Mouse (Mus musculus) heart, adult 2 months (tissue): ENCODE data around the gene Fgfr2. TPM values are rescaled to one million over a fixed set of nuclear protein-coding genes. Genes with fewer than 3 reads are reported as not detected.
A peak's percentile ranks its signal among the peaks of the same experiment; 100 is the strongest.

Source experiments
- DNase-seq, 2 experiments: peaks; one replicate each; pipeline ENCODE4 v3.0.0; 2021
- H3K27ac ChIP-seq: fragments of 200-600 bp; 2 replicates; pipeline ENCODE4 v1.8.1; 2022
- H3K27me3 ChIP-seq: fragments of 200-500 bp; 2 replicates; pipeline ENCODE4 v1.6.1; 2012; ENCODE audit warnings: mild to moderate bottlenecking, low read length, inconsistent platforms, mixed read lengths; ENCODE audit not compliant: control insufficient read depth, insufficient read depth
- H3K36me3 ChIP-seq: fragments of 200-500 bp; 2 replicates; pipeline ENCODE4 v1.6.1; 2012; ENCODE audit warnings: low read length, inconsistent platforms; ENCODE audit not compliant: control insufficient read depth, insufficient read depth
- H3K4me1 ChIP-seq: fragments of 200-500 bp; 2 replicates; pipeline ENCODE4 v1.6.1; 2011; ENCODE audit warnings: low read length; ENCODE audit not compliant: control insufficient read depth, insufficient read depth
- H3K4me3 ChIP-seq: fragments of 200-600 bp; 2 replicates; pipeline ENCODE4 v1.8.1; 2022
- H3K79me2 ChIP-seq: fragments of 200-500 bp; replicated peaks from 2 replicates; pipeline ENCODE4 v1.6.1; 2012; ENCODE audit warnings: mild to moderate bottlenecking, inconsistent platforms, low read length, moderate library complexity, mixed read lengths; ENCODE audit not compliant: control insufficient read depth, insufficient read depth
- H3K9ac ChIP-seq: fragments of 200-500 bp; 2 replicates; pipeline ENCODE4 v1.6.1; 2012; ENCODE audit warnings: low read depth, mild to moderate bottlenecking, control low read depth, inconsistent platforms, low read length, mixed read lengths
- CTCF ChIP-seq: fragments of 200-600 bp; IDR thresholded peaks from 2 replicates; pipeline ENCODE4 v1.8.1; 2022; ENCODE audit warnings: antibody characterized with exemption, mild to moderate bottlenecking, moderate library complexity
- EP300 ChIP-seq: fragments of 200-500 bp; IDR thresholded peaks from 2 replicates; pipeline ENCODE4 v1.6.1; 2011; ENCODE audit warnings: low read depth, low read length, control low read depth; ENCODE audit not compliant: insufficient read depth
- POLR2A ChIP-seq: fragments of 200-500 bp; IDR thresholded peaks from 2 replicates; pipeline ENCODE4 v1.6.1; 2011; ENCODE audit warnings: mild to moderate bottlenecking, low read depth, low read length, control low read depth; ENCODE audit not compliant: insufficient read depth
- WGBS: fragments of 180-500 bp; shearing (Covaris S2); methylation state at CpG from one replicate; pipeline ENCODE4 v1.1.7; 2018; 5-methylcytosine and 5-hydroxymethylcytosine counted together
- intact Hi-C: fragments of 180-260 bp; cut with DNase I; formaldehyde crosslinking; loops from one replicate; pipeline ENCODE4 v1.15.1; 2025
- polyA plus RNA-seq: library from polyadenylated mRNA; depleted of rRNA; stranded (reverse); fragments of >200 nt; gene quantifications from 2 replicates; pipeline ENCODE4 v1.2.3, GENCODE M21; 2012
- total RNA-seq, 2 experiments: library from RNA; stranded (reverse); gene quantifications; 2 replicates each; pipeline ENCODE4 v1.2.3; 2021

Fgfr2 gene
- total and polyA plus RNA-seq, 3 experiments: 1.1 to 2.0 (median 1.3) TPM

DNA sequence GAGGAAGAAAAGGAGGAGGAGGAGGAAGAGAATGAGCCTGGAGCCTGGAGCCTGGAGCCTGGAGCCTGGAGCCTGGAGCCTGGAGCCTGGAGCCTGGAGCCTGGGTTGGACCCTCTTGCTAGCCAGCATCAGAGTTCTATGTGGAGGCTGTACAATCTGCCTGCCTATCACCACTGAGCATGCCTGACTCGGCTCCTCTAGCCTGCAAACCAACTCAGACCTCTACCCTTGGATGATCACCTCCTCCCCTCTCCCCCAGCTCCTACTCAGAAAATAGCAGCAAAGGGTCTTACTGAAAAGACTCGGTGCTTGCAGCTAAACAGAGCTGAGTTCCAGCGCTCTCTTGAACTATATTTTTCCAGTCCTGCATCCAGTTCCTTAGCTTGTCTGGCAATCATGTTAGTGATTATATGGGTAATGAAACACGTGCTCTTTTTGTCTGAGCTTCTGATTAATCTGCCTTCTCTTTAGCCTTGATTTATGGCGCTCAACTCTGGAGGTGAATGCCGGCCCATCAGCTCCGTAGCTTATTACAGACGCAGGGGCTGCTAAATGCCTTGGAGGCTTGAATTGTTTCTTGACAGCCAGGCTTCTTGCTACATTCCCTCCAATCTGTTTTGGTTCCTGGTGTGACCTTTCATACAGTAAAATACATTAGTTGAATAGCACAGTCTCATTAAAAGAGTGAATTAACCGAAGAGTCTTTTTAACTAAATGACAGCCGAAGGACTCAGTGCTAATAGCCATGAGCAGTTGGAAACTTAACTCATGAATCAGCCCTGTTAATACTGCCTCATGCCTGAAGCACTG, 1345.5 kb downstream of the Fgfr2 start:
- H3K9ac ChIP-seq: no peak overlapping the region
- no peaks in the 10 kb centered on the region for H3K79me2 ChIP-seq
- TF ChIP-seq CTCF (no peak), POLR2A (no peak), EP300 (no peak)
- 68% methylated on average over 10 of the region's 10 CpGs for WGBS
- no peak overlapping the region for H3K4me3 ChIP-seq
- no peaks in the 10 kb centered on the region for H3K27me3 ChIP-seq
- H3K4me1 ChIP-seq: no peaks in the 10 kb centered on the region
- intact Hi-C loops: no loop called here
- DNase-seq: no peak
- H3K27ac ChIP-seq: no peak overlapping the region
- H3K36me3 ChIP-seq: no peaks in the 10 kb centered on the region

DNA sequence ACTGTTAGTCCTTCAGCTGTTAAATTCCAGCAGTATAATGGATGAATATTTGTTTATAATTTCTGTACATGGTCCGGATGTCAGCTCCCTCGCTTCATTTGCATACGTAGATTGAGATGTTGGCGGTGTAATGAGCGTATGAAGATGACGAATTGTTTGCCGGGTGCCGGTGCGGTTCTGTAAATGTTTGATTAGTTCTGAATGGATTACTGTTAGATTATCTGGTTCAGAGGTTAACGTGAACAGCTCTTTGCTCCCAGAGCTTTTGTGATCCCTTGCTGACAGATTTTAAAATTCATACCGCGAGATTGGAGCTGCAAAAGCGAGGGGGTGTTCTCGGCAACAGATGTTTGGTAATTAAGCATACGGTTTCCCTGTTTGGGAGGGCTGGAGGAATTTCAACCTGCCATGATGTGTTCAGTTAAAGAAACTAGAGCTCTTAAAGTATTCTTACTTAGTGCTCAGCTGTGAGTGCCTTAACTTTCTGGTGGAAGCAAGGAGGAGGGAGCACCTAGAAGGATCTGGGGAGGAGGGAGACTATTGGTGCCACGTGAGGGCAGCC, 1346.9 kb downstream of the Fgfr2 start:
- intact Hi-C loops: no loop called here
- TF ChIP-seq EP300 (no peak), POLR2A (no peak), CTCF (no peak)
- no peaks in the 10 kb centered on the region for H3K4me1 ChIP-seq
- no peaks in the 10 kb centered on the region for H3K79me2 ChIP-seq
- WGBS: 76% methylated on average over 16 of the region's 16 CpGs
- no peak overlapping the region for H3K9ac ChIP-seq
- no peaks in the 10 kb centered on the region for H3K36me3 ChIP-seq
- DNase-seq: no peak
- H3K27ac ChIP-seq: no peak overlapping the region
- no peaks in the 10 kb centered on the region for H3K27me3 ChIP-seq
- no peak overlapping the region for H3K4me3 ChIP-seq

DNA sequence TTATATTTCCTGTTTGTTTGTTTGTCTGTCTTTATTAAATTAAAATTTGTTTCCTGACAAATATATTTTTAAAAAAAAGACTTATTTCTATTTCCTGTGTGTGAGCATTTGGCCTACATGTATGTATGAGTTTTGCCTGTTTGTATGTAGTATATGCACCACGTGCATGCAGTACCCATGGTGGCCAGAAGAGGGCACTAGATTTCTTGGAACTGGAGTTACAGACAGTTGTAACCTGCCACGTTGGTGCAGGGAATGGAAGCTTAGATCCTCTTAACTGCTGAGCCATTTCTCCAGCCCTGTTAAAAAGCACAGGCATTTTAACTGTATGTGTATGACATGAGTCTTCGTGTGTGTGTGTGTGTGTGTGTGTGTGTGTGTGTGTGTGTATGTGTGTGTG, 1365.2 kb downstream of the Fgfr2 start:
- Histone ChIP-seq H3K79me2 (no peaks in the 10 kb centered on the region), H3K4me3 (no peak overlapping the region), H3K27ac (no peak overlapping the region), H3K9ac (no peak overlapping the region), H3K36me3 (no peaks in the 10 kb centered on the region), H3K27me3 (no peaks in the 10 kb centered on the region), H3K4me1 (no peaks in the 10 kb centered on the region)
- WGBS: 87% methylated on average over 3 of the region's 3 CpGs
- no peak for TF ChIP-seq EP300
- no peak for TF ChIP-seq POLR2A
- peak; percentile 46 for TF ChIP-seq CTCF
- DNase-seq: no peak
- intact Hi-C loops: no loop called here

DNA sequence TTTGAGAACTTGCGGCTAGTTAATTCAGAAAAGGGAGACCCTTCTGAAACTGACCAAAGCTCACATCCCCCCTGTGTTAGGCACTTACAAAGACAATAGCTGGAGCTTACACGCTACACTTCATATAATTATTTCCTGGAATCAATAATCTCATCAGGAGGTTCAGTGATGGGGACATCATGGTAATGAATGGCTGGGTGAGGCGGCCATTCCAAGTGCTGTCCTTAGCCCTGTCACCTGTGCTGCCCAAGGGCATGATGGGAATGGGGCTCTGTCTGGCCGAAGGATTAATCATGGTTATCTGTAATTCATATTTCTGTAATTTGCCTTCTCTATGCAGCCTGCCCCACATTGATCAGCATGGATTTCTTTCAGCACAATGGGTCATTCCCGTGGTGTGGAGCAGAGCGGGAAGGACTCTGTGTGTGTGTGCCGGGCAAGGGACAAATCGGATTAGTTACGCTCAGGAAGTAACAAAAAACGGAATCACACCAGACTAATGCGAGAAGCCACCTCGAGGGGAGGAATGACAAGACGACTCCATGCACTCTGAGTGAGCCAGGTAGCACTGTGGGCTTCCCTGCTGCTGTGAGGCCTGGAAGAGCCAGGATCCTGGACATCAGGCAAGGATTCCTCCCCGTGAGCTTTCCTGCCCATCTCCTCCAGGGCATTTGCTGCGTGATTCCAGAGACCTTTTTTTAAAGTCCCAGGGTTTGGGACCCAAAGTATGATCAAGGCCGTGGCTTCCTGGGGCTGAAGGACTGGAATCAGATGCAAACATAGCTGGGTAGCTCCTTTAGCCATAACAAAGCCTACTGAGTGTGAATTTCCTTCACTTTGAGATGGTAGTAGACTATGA, 1375.8 kb downstream of the Fgfr2 start:
- no peak overlapping the region for H3K9ac ChIP-seq
- TF ChIP-seq EP300 (no peak), CTCF (no peak), POLR2A (no peak)
- no peaks in the 10 kb centered on the region for H3K4me1 ChIP-seq
- DNase-seq: no peak
- 0 out of 2 replicates have a peak, but pooled peaks cover 1% of the 10 kb centered on the region for H3K27me3 ChIP-seq
- no peak overlapping the region for H3K27ac ChIP-seq
- 61% methylated on average over 16 of the region's 16 CpGs for WGBS
- no peak overlapping the region for H3K4me3 ChIP-seq
- H3K79me2 ChIP-seq: no peaks in the 10 kb centered on the region
- intact Hi-C loops: no loop called here
- no peaks in the 10 kb centered on the region for H3K36me3 ChIP-seq

DNA sequence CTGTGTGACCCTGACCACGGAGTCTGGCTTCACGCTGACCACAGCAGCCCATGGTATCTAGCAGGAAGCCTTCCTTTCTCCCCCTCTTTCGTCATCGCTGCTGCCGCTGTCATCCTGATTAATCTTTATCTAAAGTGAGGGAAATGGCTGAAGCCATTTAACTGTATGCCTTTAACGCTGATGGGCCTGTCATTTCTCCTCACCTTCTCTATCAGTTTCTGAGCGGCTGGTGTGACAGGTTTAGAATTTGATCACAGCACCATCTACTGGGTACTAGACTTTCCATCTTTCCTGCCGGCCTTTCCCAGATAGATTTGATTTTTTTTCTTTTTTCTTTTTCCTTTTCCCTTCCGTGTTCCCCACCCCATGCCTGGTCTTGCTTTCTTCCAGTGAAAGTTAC, 1376.4 kb downstream of the Fgfr2 start:
- H3K36me3 ChIP-seq: no peaks in the 10 kb centered on the region
- no peak for TF ChIP-seq EP300
- TF ChIP-seq CTCF: peak; percentile 31
- TF ChIP-seq POLR2A: no peak
- WGBS: 9% methylated on average over 9 of the region's 9 CpGs
- H3K27me3 ChIP-seq: 0 out of 2 replicates have a peak, but pooled peaks cover 1% of the 10 kb centered on the region
- no peaks in the 10 kb centered on the region for H3K4me1 ChIP-seq
- H3K9ac ChIP-seq: no peak overlapping the region
- intact Hi-C loops: no loop called here
- H3K27ac ChIP-seq: no peak overlapping the region
- H3K4me3 ChIP-seq: no peak overlapping the region
- H3K79me2 ChIP-seq: no peaks in the 10 kb centered on the region
- DNase-seq: no peak

DNA sequence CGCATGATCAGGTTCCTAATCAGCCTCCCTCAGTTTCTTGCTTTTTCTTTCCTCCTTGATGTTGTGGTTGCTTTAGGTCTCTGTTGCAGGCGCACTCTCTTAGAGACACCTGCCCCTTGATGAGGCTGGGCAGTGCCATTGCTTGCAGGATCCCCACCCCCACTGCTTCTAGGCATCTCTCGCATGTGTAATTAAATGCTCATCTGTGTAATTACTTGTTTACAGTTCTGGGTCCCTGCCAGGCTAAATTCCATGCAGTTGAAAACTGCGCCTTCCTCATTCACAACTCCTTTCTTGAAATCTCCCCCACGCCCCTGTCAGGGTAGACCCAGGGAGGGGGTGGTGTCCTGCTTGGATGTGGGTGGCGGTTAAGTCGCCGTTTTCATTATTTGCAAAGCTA, 1380.0 kb downstream of the Fgfr2 start:
- Histone ChIP-seq H3K27me3 (no peaks in the 10 kb centered on the region), H3K9ac (no peak overlapping the region), H3K79me2 (no peaks in the 10 kb centered on the region), H3K27ac (no peak overlapping the region), H3K4me1 (no peaks in the 10 kb centered on the region), H3K36me3 (no peaks in the 10 kb centered on the region), H3K4me3 (no peak overlapping the region)
- DNase-seq: no peak
- 63% methylated on average over 8 of the region's 8 CpGs for WGBS
- intact Hi-C loops: no loop called here
- TF ChIP-seq EP300 (no peak), CTCF (no peak), POLR2A (no peak)
